Mouse (Mus musculus): ENCODE measurements at regions not wholly inside any gene's neighbourhood (a gene's known extent, or its start where the extent isn't known, plus 50 kb on each side); places are given as distances from the start of the nearest gene placed in this dataset.

GRCm38 (mm10) chr9:33475106-33475505, 839.1 kb downstream of the Ets1 start:
- H3K27ac ChIP-seq (ENCODE audit: low read depth, low read length) = no peak overlapping the region
- H3K9ac ChIP-seq (ENCODE audit: low read depth, low read length) = no peak overlapping the region
- no peaks in the 10 kb centered on the region for H3K27me3 ChIP-seq (ENCODE audit: control insufficient read depth, insufficient read depth, low read length)
- WGBS = 66% methylated on average over 2 of the region's 2 CpGs
- no peaks in the 10 kb centered on the region for H3K36me3 ChIP-seq (ENCODE audit: control insufficient read depth, insufficient read depth, low read length)
- DNase-seq (ENCODE audit: low spot score) (no peak), ATAC-seq (ENCODE audit: low FRiP score) (no peak)
- no peak overlapping the region for H3K4me3 ChIP-seq (ENCODE audit: low read depth, low read length)
- no peaks in the 10 kb centered on the region for H3K4me1 ChIP-seq (replicated peaks; ENCODE audit: control insufficient read depth, insufficient read depth, low read length)
- no peaks in the 10 kb centered on the region for H3K9me3 ChIP-seq (ENCODE audit: control insufficient read depth, low read length)
- no peak overlapping the region for H3K4me2 ChIP-seq (replicated peaks; ENCODE audit: low read depth, low read length)

- Histone ChIP-seq H3K9ac (ENCODE audit: low read depth, low read length) (no peak overlapping the region), H3K27me3 (ENCODE audit: control insufficient read depth, insufficient read depth, low read length) (no peaks in the 10 kb centered on the region), H3K9me3 (ENCODE audit: control insufficient read depth, low read length) (no peaks in the 10 kb centered on the region), H3K36me3 (ENCODE audit: control insufficient read depth, insufficient read depth, low read length) (no peaks in the 10 kb centered on the region), H3K4me1 (replicated peaks; ENCODE audit: control insufficient read depth, insufficient read depth, low read length) (no peaks in the 10 kb centered on the region), H3K4me3 (ENCODE audit: low read depth, low read length) (no peak overlapping the region), H3K27ac (ENCODE audit: low read depth, low read length) (no peak overlapping the region), H3K4me2 (replicated peaks; ENCODE audit: low read depth, low read length) (no peak overlapping the region)
- WGBS = 70% methylated on average over 5 of the region's 5 CpGs
- ATAC-seq (ENCODE audit: low FRiP score) (no peak), DNase-seq (ENCODE audit: low spot score) (no peak)
Measured at GRCm38 (mm10) chr9:33482845-33483540, 847.0 kb downstream of the Ets1 start.

- H3K4me3 ChIP-seq (ENCODE audit: low read depth, low read length) = no peak overlapping the region
- H3K27me3 ChIP-seq (ENCODE audit: control insufficient read depth, insufficient read depth, low read length) = no peaks in the 10 kb centered on the region
- no peaks in the 10 kb centered on the region for H3K4me1 ChIP-seq (replicated peaks; ENCODE audit: control insufficient read depth, insufficient read depth, low read length)
- ATAC-seq (ENCODE audit: low FRiP score) (no peak), DNase-seq (ENCODE audit: low spot score) (no peak)
- H3K27ac ChIP-seq (ENCODE audit: low read depth, low read length) = no peak overlapping the region
- H3K36me3 ChIP-seq (ENCODE audit: control insufficient read depth, insufficient read depth, low read length) = no peaks in the 10 kb centered on the region
- no peaks in the 10 kb centered on the region for H3K9me3 ChIP-seq (ENCODE audit: control insufficient read depth, low read length)
- 85% methylated on average over 2 of the region's 2 CpGs for WGBS
- H3K4me2 ChIP-seq (replicated peaks; ENCODE audit: low read depth, low read length) = no peak overlapping the region
- H3K9ac ChIP-seq (ENCODE audit: low read depth, low read length) = no peak overlapping the region
Measured at GRCm38 (mm10) chr9:33483541-33483846, 847.5 kb downstream of the Ets1 start.

- DNase-seq (ENCODE audit: low spot score) = no peak
- no peak overlapping the region for H3K4me2 ChIP-seq (replicated peaks; ENCODE audit: low read depth, low read length)
- no peaks in the 10 kb centered on the region for H3K27me3 ChIP-seq (ENCODE audit: control insufficient read depth, insufficient read depth, low read length)
- no peak overlapping the region for H3K4me3 ChIP-seq (ENCODE audit: low read depth, low read length)
- ATAC-seq (ENCODE audit: low FRiP score) = no peak
- H3K27ac ChIP-seq (ENCODE audit: low read depth, low read length) = no peak overlapping the region
- H3K9me3 ChIP-seq (ENCODE audit: control insufficient read depth, low read length) = no peaks in the 10 kb centered on the region
- 90% methylated on average over 1 of the region's 1 CpGs for WGBS
- no peaks in the 10 kb centered on the region for H3K36me3 ChIP-seq (ENCODE audit: control insufficient read depth, insufficient read depth, low read length)
- H3K4me1 ChIP-seq (replicated peaks; ENCODE audit: control insufficient read depth, insufficient read depth, low read length) = no peaks in the 10 kb centered on the region
- H3K9ac ChIP-seq (ENCODE audit: low read depth, low read length) = no peak overlapping the region
Measured at GRCm38 (mm10) chr9:33533101-33533810, 897.2 kb downstream of the Ets1 start.

- Histone ChIP-seq H3K4me1 (replicated peaks; ENCODE audit: control insufficient read depth, insufficient read depth, low read length) (no peaks in the 10 kb centered on the region), H3K4me2 (replicated peaks; ENCODE audit: low read depth, low read length) (no peak overlapping the region), H3K27ac (ENCODE audit: low read depth, low read length) (no peak overlapping the region), H3K9ac (ENCODE audit: low read depth, low read length) (no peak overlapping the region), H3K9me3 (ENCODE audit: control insufficient read depth, low read length) (no peaks in the 10 kb centered on the region), H3K4me3 (ENCODE audit: low read depth, low read length) (no peak overlapping the region), H3K27me3 (ENCODE audit: control insufficient read depth, insufficient read depth, low read length) (no peaks in the 10 kb centered on the region), H3K36me3 (ENCODE audit: control insufficient read depth, insufficient read depth, low read length) (no peaks in the 10 kb centered on the region)
- ATAC-seq (ENCODE audit: low FRiP score) (no peak), DNase-seq (ENCODE audit: low spot score) (no peak)
- 77% methylated on average over 5 of the region's 5 CpGs for WGBS
Measured at GRCm38 (mm10) chr9:33543301-33543700, 907.3 kb downstream of the Ets1 start.

GRCm38 (mm10) chr9:33546126-33546737, 910.2 kb downstream of the Ets1 start:
- H3K4me1 ChIP-seq (replicated peaks; ENCODE audit: control insufficient read depth, insufficient read depth, low read length) = no peaks in the 10 kb centered on the region
- WGBS = 81% methylated on average over 4 of the region's 4 CpGs

GRCm38 (mm10) chr9:33549395-33549794, 913.4 kb downstream of the Ets1 start:
- Histone ChIP-seq H3K4me3 (ENCODE audit: low read depth, low read length) (no peak overlapping the region), H3K4me1 (replicated peaks; ENCODE audit: control insufficient read depth, insufficient read depth, low read length) (no peaks in the 10 kb centered on the region), H3K27me3 (ENCODE audit: control insufficient read depth, insufficient read depth, low read length) (no peaks in the 10 kb centered on the region), H3K27ac (ENCODE audit: low read depth, low read length) (no peak overlapping the region), H3K9me3 (ENCODE audit: control insufficient read depth, low read length) (no peaks in the 10 kb centered on the region), H3K36me3 (ENCODE audit: control insufficient read depth, insufficient read depth, low read length) (no peaks in the 10 kb centered on the region), H3K4me2 (replicated peaks; ENCODE audit: low read depth, low read length) (no peak overlapping the region), H3K9ac (ENCODE audit: low read depth, low read length) (no peak overlapping the region)
- no peak for DNase-seq (ENCODE audit: low spot score)
- ATAC-seq (ENCODE audit: low FRiP score) = no peak
- 94% methylated on average over 5 of the region's 5 CpGs for WGBS

More at GRCm38 (mm10) chr9:33546126-33546737, 910.2 kb downstream of the Ets1 start:
- no peak overlapping the region for H3K9ac ChIP-seq (ENCODE audit: low read depth, low read length)
- H3K9me3 ChIP-seq (ENCODE audit: control insufficient read depth, low read length) = no peaks in the 10 kb centered on the region
- no peak overlapping the region for H3K4me2 ChIP-seq (replicated peaks; ENCODE audit: low read depth, low read length)
- DNase-seq (ENCODE audit: low spot score) = no peak
- no peak overlapping the region for H3K4me3 ChIP-seq (ENCODE audit: low read depth, low read length)
- no peak for ATAC-seq (ENCODE audit: low FRiP score)
- H3K36me3 ChIP-seq (ENCODE audit: control insufficient read depth, insufficient read depth, low read length) = no peaks in the 10 kb centered on the region
- no peaks in the 10 kb centered on the region for H3K27me3 ChIP-seq (ENCODE audit: control insufficient read depth, insufficient read depth, low read length)
- no peak overlapping the region for H3K27ac ChIP-seq (ENCODE audit: low read depth, low read length)

GRCm38 (mm10) chr9:33571990-33572389, 913.7 kb upstream of the Kirrel3 start:
- no peak for ATAC-seq (ENCODE audit: low FRiP score)
- WGBS = 90% methylated on average over 2 of the region's 2 CpGs
- Histone ChIP-seq H3K4me3 (ENCODE audit: low read depth, low read length) (no peak overlapping the region), H3K4me2 (replicated peaks; ENCODE audit: low read depth, low read length) (no peak overlapping the region), H3K36me3 (ENCODE audit: control insufficient read depth, insufficient read depth, low read length) (no peaks in the 10 kb centered on the region), H3K9me3 (ENCODE audit: control insufficient read depth, low read length) (no peaks in the 10 kb centered on the region), H3K27ac (ENCODE audit: low read depth, low read length) (no peak overlapping the region), H3K9ac (ENCODE audit: low read depth, low read length) (no peak overlapping the region), H3K4me1 (replicated peaks; ENCODE audit: control insufficient read depth, insufficient read depth, low read length) (no peaks in the 10 kb centered on the region), H3K27me3 (ENCODE audit: control insufficient read depth, insufficient read depth, low read length) (no peaks in the 10 kb centered on the region)
- DNase-seq (ENCODE audit: low spot score) = no peak

GRCm38 (mm10) chr9:33611511-33611910, 874.2 kb upstream of the Kirrel3 start:
- H3K4me3 ChIP-seq (ENCODE audit: low read depth, low read length) = no peak overlapping the region
- no peak for ATAC-seq (ENCODE audit: low FRiP score)
- no peaks in the 10 kb centered on the region for H3K27me3 ChIP-seq (ENCODE audit: control insufficient read depth, insufficient read depth, low read length)
- H3K4me1 ChIP-seq (replicated peaks; ENCODE audit: control insufficient read depth, insufficient read depth, low read length) = no peaks in the 10 kb centered on the region
- no peak overlapping the region for H3K27ac ChIP-seq (ENCODE audit: low read depth, low read length)
- DNase-seq (ENCODE audit: low spot score) = no peak
- no peaks in the 10 kb centered on the region for H3K36me3 ChIP-seq (ENCODE audit: control insufficient read depth, insufficient read depth, low read length)
- 78% methylated on average over 1 of the region's 1 CpGs for WGBS
- no peak overlapping the region for H3K9ac ChIP-seq (ENCODE audit: low read depth, low read length)
- no peaks in the 10 kb centered on the region for H3K9me3 ChIP-seq (ENCODE audit: control insufficient read depth, low read length)
- H3K4me2 ChIP-seq (replicated peaks; ENCODE audit: low read depth, low read length) = no peak overlapping the region
